Mouse (Mus musculus): ENCODE measurements around the gene Dctn5.

GRCm38 (mm10) chr7:122197306-122197705 is 64.5 kb downstream of the Dctn5 start:
- TF ChIP-seq CTCF (IDR thresholded peaks at IDR 0.05; ENCODE audit: insufficient read depth, low read depth, low read length) (no peak), POLR2A (IDR thresholded peaks at IDR 0.05; ENCODE audit: insufficient read depth, low read depth, low read length) (no peak)
